Mouse (Mus musculus) T-helper 17 cell (primary cell): ENCODE data around the gene Slc25a43.

Experiments
- in situ Hi-C, 2 experiments: fragments of 300-600 bp; cut with MboI, MseI; formaldehyde crosslinking; loops; 1 replicate in 1 of 2; 2 replicates in 1 of 2; pipeline ENCODE4 v1.15.1; 2025; ENCODE audit warnings: high pct_unique_total_duplicates in 2 of 2

The Slc25a43 gene

GRCm38 (mm10) chrX:36743503-36744101 is at the start of gene Slc25a43:
TSS of gene Slc25a43 (plus strand) at chrX:36743659.
- in situ Hi-C loops = loop anchor here in 1 of 2 experiments (25.0 kb wide), 1 partner anchor 1694 kb away; no protein-coding TSS in a partner anchor

GRCm38 (mm10) chrX:36740124-36740951 is 3.1 kb upstream of the Slc25a43 start:
- in situ Hi-C loops = loop anchor here in 1 of 2 experiments (25.0 kb wide), 1 partner anchor 1697 kb away; no protein-coding TSS in a partner anchor

GRCm38 (mm10) chrX:36741278-36741677 is 2.2 kb upstream of the Slc25a43 start:
- in situ Hi-C loops = loop anchor here in 1 of 2 experiments (25.0 kb wide), 1 partner anchor 1696 kb away; no protein-coding TSS in a partner anchor

- in situ Hi-C loops = loop anchor here in 1 of 2 experiments (25.0 kb wide), 1 partner anchor 1695 kb away; no protein-coding TSS in a partner anchor
Measured at GRCm38 (mm10) chrX:36742744-36743143, 715 bp upstream of the Slc25a43 start.

GRCm38 (mm10) chrX:36744735-36745134 is 1.3 kb downstream of the Slc25a43 start:
- in situ Hi-C loops = loop anchor here in 1 of 2 experiments (25.0 kb wide), 1 partner anchor 1693 kb away; no protein-coding TSS in a partner anchor

GRCm38 (mm10) chrX:36745333-36745732 is 1.9 kb downstream of the Slc25a43 start:
- in situ Hi-C loops = loop anchor here in 1 of 2 experiments (25.0 kb wide), 1 partner anchor 1692 kb away; no protein-coding TSS in a partner anchor

GRCm38 (mm10) chrX:36746789-36747188 is 3.3 kb downstream of the Slc25a43 start:
- in situ Hi-C loops = loop anchor here in 1 of 2 experiments (25.0 kb wide), 1 partner anchor 1691 kb away; no protein-coding TSS in a partner anchor

GRCm38 (mm10) chrX:36748573-36748972 is 5.1 kb downstream of the Slc25a43 start:
- in situ Hi-C loops = loop anchor here in 1 of 2 experiments (25.0 kb wide), 1 partner anchor 1689 kb away; no protein-coding TSS in a partner anchor

- in situ Hi-C loops = loop anchor here in 1 of 2 experiments (25.0 kb wide), 1 partner anchor 1688 kb away; no protein-coding TSS in a partner anchor
Measured at GRCm38 (mm10) chrX:36749281-36749785, 5.9 kb downstream of the Slc25a43 start.

- in situ Hi-C loops = loop anchor here in 1 of 2 experiments (5.0 kb wide), 1 partner anchor 42 kb away; no protein-coding TSS in a partner anchor
Measured at GRCm38 (mm10) chrX:36750591-36750990, 7.1 kb downstream of the Slc25a43 start.

- in situ Hi-C loops = loop anchor here in 1 of 2 experiments (5.0 kb wide), 1 partner anchor 40 kb away; no protein-coding TSS in a partner anchor
Measured at GRCm38 (mm10) chrX:36752586-36752985, 9.1 kb downstream of the Slc25a43 start.

- in situ Hi-C loops = no loop called here
Measured at GRCm38 (mm10) chrX:36757796-36758472, 14.5 kb downstream of the Slc25a43 start.

- in situ Hi-C loops = no loop called here
Measured at GRCm38 (mm10) chrX:36758566-36758965, 15.1 kb downstream of the Slc25a43 start.

GRCm38 (mm10) chrX:36760946-36761635 is 17.6 kb downstream of the Slc25a43 start:
- in situ Hi-C loops = no loop called here

GRCm38 (mm10) chrX:36762289-36762688 is 18.8 kb downstream of the Slc25a43 start:
- in situ Hi-C loops = no loop called here

- in situ Hi-C loops = no loop called here
Measured at GRCm38 (mm10) chrX:36762894-36763293, 19.4 kb downstream of the Slc25a43 start.

GRCm38 (mm10) chrX:36763298-36763933 is 20.0 kb downstream of the Slc25a43 start:
- in situ Hi-C loops = no loop called here

GRCm38 (mm10) chrX:36763934-36764317 is 20.5 kb downstream of the Slc25a43 start:
- in situ Hi-C loops = no loop called here

GRCm38 (mm10) chrX:36767386-36767785 is 23.9 kb downstream of the Slc25a43 start:
- in situ Hi-C loops = no loop called here

- in situ Hi-C loops = no loop called here
Measured at GRCm38 (mm10) chrX:36772591-36772990, 29.1 kb downstream of the Slc25a43 start.
